Mouse (Mus musculus): ENCODE measurements around the gene Olfr15. TPM values are rescaled to one million over a fixed set of nuclear protein-coding genes. Genes with fewer than 3 reads are reported as not detected.

Gene Olfr15
- polyA plus RNA-seq, 1 experiment from 2014 or later: not detected

DNA sequence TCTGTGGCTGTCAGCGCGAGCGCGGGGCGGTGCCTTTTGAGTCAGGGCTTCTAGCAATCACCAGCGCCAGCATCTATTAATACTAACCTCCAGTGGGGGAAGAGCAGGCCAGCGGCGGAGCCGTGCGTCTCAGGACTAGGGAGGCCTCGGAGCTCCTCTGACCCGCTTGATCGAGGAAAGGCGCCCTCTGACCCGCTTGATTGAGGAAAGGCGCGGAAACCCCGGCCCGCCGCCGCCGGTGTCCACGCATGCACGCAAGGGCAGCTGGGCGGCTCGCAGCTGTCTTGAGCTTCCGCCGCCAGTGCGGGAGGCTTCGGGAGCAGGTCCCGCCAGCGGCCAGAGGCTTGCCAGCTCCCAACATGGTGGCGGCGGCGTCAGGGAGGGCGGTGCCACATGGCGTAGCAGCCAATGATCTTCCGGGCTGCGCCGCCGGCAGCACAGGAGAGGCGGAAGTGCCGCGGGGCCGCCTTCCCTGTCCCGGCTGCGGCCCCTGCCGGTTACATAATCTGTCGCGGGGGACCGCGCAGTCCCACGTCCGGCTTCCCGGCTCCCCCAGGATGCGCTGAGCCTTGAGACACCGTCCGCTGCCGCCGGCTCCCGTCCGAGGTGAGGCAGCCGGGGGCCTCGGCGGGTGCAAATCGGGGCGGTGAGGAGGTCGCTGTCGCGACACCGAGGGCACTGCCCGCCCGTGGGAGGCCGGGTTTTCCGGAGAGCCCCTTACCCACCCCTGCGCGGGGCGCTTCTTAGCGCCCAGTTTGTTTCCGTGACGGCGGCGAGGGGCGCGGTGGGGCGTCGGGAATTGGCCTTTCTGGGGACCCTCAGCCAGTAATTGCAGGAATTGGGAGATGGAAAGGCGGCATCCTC, 53.8 kb downstream of the Olfr15 start, which contains the start of the genes Zfp597 and Gm20695:
TSS of gene Zfp597 (minus strand) at position 361 of the 864 bp plus-strand sequence.
TSS of gene Gm20695 (plus strand) at position 448 of the 864 bp plus-strand sequence.
- WGBS: under 1% methylated on average over 75 of the region's 88 CpGs

DNA sequence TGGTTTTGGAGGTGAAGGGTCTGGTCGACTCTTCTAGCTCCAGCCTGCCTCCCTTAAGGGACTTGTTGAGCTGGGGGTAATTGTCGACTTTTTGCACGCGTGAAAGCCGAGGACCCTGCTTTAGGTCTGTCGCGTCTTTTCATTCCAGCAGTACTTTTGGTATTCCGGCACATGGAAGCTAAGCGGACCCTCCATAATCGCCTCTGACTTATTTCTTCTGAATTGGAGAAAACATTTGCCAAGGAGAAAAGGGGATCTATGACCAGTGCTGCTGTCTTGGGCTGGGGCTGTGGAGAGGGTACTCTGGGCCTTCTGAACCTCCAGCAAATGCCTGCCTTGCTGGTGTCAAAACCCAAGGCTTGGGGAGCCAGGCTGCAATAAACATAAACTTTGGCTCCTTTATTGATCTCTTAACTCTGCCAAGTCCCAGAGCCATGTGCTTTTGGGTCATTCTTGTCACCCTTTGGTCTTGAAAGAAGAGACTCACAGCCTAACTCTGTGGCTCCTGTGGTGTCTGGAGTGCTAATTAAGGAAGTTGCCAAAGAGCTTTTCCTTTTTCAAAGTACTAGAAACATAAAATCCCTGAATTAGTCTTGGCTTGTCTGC, 54.5 kb downstream of the Olfr15 start:
- ATAC-seq (ENCODE audit: borderline replicate concordance, extremely low read depth, low FRiP score, low TSS enrichment): peak; percentile 3; the same call in 1 of the 2 replicates

More for the DNA sequence above, 53.8 kb downstream of the Olfr15 start, which contains the start of the genes Zfp597 and Gm20695:
- no peaks in the 10 kb centered on the region for H3K27me3 ChIP-seq
- H3K9ac ChIP-seq: peak within 1 kb of the TSS; percentile 84
- no peaks in the 10 kb centered on the region for H3K9me3 ChIP-seq
- H3K27ac ChIP-seq: peak within 1 kb of the TSS; percentile 94
- peak within 1 kb of the TSS; percentile 63 for H3K4me2 ChIP-seq
- peak within 1 kb of the TSS; percentile 75 for H3K4me3 ChIP-seq
- ATAC-seq (ENCODE audit: borderline replicate concordance, extremely low read depth, low FRiP score, low TSS enrichment): peak; percentile 100
- peaks cover 10% of the 10 kb centered on the region for H3K4me1 ChIP-seq
- no peaks in the 10 kb centered on the region for H3K36me3 ChIP-seq

DNA sequence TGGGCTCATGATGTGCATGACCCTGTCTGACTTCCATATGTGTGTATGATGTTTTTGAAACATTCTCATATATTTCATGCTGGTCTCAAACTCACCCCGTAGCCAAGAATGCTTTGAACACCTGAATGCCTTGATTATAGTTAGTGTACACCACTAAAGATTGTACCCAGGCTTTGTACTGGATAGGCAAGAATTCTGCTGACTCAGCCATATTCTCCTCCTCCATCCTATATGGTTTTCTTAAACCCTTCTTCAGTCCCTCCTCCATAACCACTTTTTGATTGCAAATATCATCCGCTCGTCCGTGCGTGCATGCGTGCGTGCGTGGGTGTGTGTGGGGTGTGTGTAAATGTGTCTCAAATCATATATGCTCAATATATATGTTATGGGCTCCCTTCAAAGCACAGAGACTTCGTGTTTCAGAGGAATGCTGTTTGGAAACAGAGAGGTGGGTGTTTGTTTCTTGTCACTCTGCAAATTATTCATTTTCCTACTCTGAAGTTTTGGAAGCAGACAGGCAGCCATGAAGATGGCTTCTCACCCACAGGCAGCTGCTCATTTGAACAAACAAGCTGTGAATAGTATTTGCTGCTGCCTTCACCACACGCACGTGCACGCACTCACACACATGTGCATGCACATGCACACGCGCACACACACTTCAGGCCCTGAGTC, 61.1 kb downstream of the Olfr15 start:
- Histone ChIP-seq H3K9ac (no peak overlapping the region), H3K27me3 (no peaks in the 10 kb centered on the region), H3K4me2 (no peak overlapping the region), H3K4me3 (no peak overlapping the region), H3K4me1 (no peaks in the 10 kb centered on the region), H3K27ac (no peak overlapping the region), H3K36me3 (peaks cover 8% of the 10 kb centered on the region; the same call in 1 of the 2 replicates), H3K9me3 (no peaks in the 10 kb centered on the region)
- 90% methylated on average over 14 of the region's 14 CpGs for WGBS
- ATAC-seq (ENCODE audit: borderline replicate concordance, extremely low read depth, low FRiP score, low TSS enrichment): no peak

More for the DNA sequence above, 54.5 kb downstream of the Olfr15 start:
- peak overlapping the region; percentile 80 for H3K9ac ChIP-seq
- peak overlapping the region; percentile 63 for H3K4me2 ChIP-seq
- H3K9me3 ChIP-seq: no peaks in the 10 kb centered on the region
- H3K4me3 ChIP-seq: peak overlapping the region; percentile 75
- peaks cover 10% of the 10 kb centered on the region for H3K4me1 ChIP-seq
- no peaks in the 10 kb centered on the region for H3K36me3 ChIP-seq
- H3K27ac ChIP-seq: peak overlapping the region; percentile 94
- 2% methylated on average over 10 of the region's 10 CpGs for WGBS
- H3K27me3 ChIP-seq: no peaks in the 10 kb centered on the region

DNA sequence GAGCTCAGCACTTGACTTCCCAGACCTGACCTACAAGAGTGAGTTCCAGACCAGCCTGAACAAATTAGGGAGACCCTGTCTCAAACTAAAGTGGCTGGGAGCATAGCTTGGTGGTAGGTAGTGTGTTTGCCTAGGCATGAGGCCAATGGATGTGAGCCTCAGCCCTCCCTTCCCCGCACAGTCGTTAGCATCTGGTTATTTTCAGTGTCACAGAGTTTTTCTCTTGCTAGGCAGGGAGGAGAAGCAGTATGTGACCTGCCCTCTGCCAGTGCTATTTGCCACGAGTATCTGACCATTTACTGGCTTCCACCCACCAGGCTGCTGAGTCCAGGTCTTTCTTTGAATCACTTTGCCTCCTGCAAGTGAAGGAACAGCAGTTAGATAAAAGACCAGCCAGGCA, 63.1 kb downstream of the Olfr15 start:
- ATAC-seq (ENCODE audit: borderline replicate concordance, extremely low read depth, low FRiP score, low TSS enrichment): no peak
- Histone ChIP-seq H3K4me3 (no peak overlapping the region), H3K9ac (no peak overlapping the region), H3K9me3 (no peaks in the 10 kb centered on the region), H3K27me3 (no peaks in the 10 kb centered on the region), H3K27ac (no peak overlapping the region), H3K36me3 (peaks cover 22% of the 10 kb centered on the region), H3K4me2 (no peak overlapping the region), H3K4me1 (no peaks in the 10 kb centered on the region)
- 48% methylated on average over 3 of the region's 3 CpGs for WGBS

Other genes starting within 250 kb of the Olfr15 start
- not detected in 2 replicates for gene Olfr161, start 239.8 kb upstream of the Olfr15 start, polyA plus RNA-seq (2015; fragmentation: Nextera tagmentation; extraction: Ambion mirVana)
- 0.15 TPM in 1 of 2 replicates, not detected in the other for gene Mefv, start 112.8 kb upstream of the Olfr15 start, polyA plus RNA-seq (2015; fragmentation: Nextera tagmentation; extraction: Ambion mirVana)
- 41.6 and 48.8 TPM in 2 replicates for gene Zfp263, start 86.8 kb upstream of the Olfr15 start, polyA plus RNA-seq (2015; fragmentation: Nextera tagmentation; extraction: Ambion mirVana)
- gene Zfp174, start 16.4 kb downstream of the Olfr15 start, polyA plus RNA-seq (2015; fragmentation: Nextera tagmentation; extraction: Ambion mirVana): 1.1 and 1.3 TPM in 2 replicates
- gene Naa60, start 41.5 kb downstream of the Olfr15 start, polyA plus RNA-seq (2015; fragmentation: Nextera tagmentation; extraction: Ambion mirVana): 46.6 and 49.7 TPM in 2 replicates
- gene Zfp597, start 53.7 kb downstream of the Olfr15 start, polyA plus RNA-seq (2015; fragmentation: Nextera tagmentation; extraction: Ambion mirVana): 6.4 and 6.8 TPM in 2 replicates
- gene Gm20695, start 53.8 kb downstream of the Olfr15 start, polyA plus RNA-seq (2015; fragmentation: Nextera tagmentation; extraction: Ambion mirVana): 1.1 and 1.4 TPM in 2 replicates
- gene 1700037C18Rik, start 77.8 kb downstream of the Olfr15 start, polyA plus RNA-seq (2015; fragmentation: Nextera tagmentation; extraction: Ambion mirVana): 8.7 and 8.9 TPM in 2 replicates
- gene Cluap1, start 77.9 kb downstream of the Olfr15 start, polyA plus RNA-seq (2015; fragmentation: Nextera tagmentation; extraction: Ambion mirVana): 21.7 and 25.6 TPM in 2 replicates
- 1.9 and 2.0 TPM in 2 replicates for gene Nlrc3, start 145.8 kb downstream of the Olfr15 start, polyA plus RNA-seq (2015; fragmentation: Nextera tagmentation; extraction: Ambion mirVana)
- 17.1 and 18.1 TPM in 2 replicates for gene Slx4, start 172.9 kb downstream of the Olfr15 start, polyA plus RNA-seq (2015; fragmentation: Nextera tagmentation; extraction: Ambion mirVana)
- 3.1 and 3.4 TPM in 2 replicates for gene Dnase1, start 206.1 kb downstream of the Olfr15 start, polyA plus RNA-seq (2015; fragmentation: Nextera tagmentation; extraction: Ambion mirVana)
- 86.6 and 87.1 TPM in 2 replicates for gene Trap1, start 246.9 kb downstream of the Olfr15 start, polyA plus RNA-seq (2015; fragmentation: Nextera tagmentation; extraction: Ambion mirVana)

All from lung, embryonic 15.5 days (tissue).